Mouse (Mus musculus) ZHBTc4 (cell line): ENCODE measurements around the gene Tcf25.

ENCODE experiments used
- DNase-seq: peaks from one replicate; pipeline ENCODE4 v3.0.0-alpha.2; 2011; ENCODE audit warnings: low read depth, low spot score

Tcf25 gene

DNA sequence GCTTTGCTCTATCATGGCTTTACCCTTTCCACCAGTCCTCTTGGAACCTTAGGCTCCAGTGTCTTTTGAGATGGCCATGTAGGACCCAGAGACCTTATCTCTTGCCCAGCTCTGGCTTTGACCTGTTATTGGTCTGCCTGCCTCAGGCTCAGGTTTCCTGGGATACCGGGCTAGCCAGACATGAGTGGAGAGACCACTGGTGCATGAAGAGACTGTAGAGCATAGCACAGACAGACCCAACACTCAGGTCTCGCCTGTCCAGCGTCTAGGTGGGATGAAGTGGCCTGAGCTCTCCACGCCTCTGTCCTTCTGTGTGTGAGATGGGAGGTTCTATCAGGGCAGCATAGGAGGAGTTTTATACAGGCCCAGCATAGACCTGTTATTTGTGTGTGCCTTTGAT lies 24.5 kb upstream of the Tcf25 start:
- no peak for DNase-seq

DNA sequence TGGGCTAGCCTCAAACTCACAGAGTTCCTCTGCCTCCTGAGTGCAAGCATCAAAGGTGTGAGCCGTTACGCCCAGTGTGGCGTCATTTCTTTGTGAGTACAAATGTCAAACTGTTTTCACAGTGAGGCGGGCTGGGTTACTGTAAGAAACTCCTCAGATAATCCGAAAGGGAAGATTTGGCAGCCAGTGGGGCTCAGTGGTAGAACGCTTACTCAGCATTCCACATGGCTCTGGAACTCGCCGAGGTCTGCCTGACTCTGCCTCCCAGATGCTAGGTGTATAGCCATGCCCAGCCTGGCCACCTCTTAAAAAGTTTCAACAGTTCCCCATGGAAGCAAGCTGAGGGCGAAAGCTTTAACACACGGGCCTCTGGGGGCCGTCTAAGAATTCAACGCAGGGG lies 21.4 kb upstream of the Tcf25 start:
- no peak for DNase-seq

DNA sequence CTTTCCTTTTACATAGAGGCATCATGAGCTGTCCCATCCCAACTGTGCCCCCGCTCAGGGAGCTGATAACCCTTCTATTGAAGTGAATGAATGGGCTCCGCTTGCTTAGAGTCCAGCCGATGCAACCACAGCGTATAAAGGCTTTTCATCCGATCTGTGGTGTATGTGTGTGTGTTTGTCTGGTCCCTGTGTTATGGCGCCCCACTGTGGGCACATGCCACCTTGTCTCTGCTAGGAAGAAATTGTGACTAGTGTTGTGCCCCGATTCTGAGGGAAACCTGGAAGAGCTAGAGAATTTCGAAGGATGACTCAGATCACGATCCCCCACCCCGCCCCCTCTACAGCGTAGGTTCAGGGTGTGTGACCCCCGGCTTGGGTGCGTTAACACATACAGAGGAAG lies 20.8 kb upstream of the Tcf25 start:
- DNase-seq, result peak; percentile 64

DNA sequence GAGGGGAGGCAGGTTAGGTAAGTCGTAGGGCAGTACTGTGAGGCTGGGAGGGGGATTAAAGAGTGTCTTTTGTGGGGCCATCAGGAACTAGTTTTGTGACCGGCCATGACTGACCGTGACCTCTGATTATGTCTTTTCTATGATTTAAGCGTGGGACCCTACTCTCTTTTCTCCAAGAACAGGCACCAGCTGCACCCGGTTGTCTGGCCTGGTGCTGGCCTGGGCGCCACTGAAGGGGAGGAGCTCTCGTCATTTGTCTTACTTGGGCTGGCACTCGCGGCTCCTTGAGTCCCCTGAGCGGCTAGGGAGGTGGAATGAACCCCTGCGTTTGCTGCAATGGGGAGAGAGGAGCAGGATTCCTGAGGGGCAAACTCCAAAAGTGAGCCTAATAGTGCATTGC lies 20.3 kb upstream of the Tcf25 start:
- DNase-seq, result no peak

DNA sequence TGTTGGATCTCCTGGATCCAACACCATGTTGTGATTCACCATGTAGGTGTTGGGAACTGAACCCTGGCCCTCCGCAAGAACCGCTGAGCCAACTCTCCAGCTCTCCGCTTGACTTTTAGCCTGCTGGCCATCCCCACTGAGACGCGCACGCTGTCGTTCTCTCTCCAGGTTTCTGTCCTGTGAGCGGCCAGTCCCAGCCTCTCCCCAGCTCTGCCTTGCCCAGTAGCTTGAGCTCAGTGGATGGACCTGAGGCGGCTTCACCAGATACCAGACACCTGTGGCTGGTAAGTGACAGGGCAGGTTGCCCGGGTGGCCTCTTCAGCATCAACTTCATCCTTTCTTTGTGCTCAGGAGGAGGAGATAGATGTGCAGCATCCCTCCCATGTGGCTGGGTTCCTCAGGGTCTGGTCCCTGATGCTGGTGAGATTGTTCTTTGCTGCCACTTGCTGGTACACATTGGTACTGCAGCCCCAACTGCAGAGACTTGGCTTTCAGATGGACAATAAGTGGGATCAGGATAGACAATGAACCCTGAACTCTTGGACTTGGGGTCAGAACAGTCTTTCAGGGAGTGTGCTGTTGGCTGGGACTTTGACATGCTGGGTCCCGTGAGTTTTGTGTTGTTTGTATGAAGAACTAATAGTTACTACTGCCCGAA lies 12.3 kb upstream of the Tcf25 start:
- peak; percentile 68 for DNase-seq

DNA sequence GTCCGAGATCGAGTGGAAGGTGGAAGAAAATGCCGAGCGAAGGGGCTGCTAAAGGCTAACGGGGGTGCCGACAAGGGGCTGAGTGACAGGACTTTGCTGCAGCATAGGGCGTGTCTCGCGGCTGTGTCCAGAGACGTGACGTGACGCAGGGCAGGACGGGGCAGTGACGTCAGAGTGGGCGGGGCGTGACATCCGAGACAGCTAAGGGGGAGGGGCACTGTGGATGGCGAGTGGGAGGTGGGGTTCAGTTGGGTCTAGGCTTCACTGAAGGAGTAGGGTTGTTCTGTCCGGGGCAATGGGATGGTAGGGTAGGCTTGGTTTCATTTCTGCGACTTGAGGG lies 656 bp downstream of the Tcf25 start:
- peak; percentile 96 for DNase-seq

DNA sequence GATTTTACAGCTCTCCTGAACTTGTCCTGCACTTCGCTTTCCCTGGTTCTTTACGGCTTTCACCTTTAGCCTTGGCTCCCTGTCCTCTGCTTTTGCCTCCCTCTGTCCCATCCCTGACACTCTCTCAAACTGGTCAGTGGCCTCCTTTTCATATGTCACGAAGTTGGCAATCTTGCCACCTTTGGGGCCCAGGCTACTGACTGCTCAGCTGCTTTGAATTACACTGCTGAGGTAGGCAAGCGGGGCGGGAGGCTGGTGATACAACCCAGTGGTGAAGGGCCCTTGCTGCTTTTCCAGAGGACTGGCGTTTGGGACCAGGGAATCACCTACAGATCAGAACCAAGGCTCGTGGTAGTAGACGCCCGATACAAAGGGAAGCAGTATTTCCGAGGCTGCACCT lies 2.1 kb downstream of the Tcf25 start:
- no peak for DNase-seq

DNA sequence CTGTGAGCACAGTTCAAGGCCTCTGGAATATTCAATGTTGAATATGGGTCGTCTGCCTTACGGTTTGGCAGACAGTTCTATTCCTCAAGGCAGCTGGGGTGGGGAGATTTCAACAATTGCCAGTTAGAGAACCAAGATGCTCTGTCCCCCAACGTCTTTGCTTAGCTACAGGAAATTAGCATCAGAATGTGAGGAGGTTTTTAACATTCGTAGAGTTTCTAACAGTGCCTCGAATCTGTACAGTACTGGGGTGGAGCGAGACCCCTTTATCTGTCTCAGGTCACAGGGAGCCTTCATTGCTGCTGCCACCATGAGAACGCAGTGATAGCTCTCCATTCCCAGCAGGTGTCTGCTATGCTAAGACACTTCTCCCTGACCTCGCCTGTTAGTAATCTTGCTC lies 2.6 kb downstream of the Tcf25 start:
- peak; percentile 29 for DNase-seq

DNA sequence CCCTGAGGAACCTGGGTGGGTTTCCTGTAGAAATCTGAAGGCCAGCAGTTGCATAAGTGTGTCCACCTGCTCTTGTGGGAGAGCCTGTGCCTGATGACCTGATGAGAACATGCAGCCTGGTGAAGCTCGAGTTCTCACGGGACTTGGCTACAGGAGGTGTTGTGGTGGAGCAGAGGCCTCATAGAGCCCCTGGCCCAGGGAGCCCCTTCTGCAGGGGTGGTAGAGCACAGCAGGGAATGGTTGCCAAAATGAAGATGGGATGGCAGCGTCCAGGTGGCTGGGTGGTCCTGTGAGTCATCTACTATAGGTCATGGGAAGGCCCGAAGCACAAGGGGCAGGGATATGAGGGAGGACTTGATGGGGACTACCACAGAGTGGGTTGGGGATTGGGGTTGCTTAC lies 8.2 kb downstream of the Tcf25 start:
- DNase-seq, result no peak

DNA sequence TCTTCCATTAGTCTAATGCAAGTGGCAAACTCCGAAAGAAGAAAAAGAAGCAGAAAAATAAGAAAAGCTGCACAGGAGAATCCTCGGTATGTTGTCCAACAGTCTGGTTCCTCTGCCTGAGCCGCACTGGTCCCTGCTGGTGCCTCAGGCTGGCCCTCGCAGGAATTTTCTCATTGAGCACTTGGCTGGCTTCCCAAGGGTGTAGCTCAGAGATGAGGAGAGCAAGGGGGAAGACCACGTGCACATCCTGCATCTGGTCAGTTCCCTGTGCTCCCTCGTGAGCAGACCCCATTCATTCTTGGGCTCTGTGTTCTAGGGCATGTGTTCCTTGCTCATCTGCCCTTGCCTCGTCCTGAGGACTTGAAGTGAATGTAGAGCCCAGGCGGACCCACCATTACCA lies 9.0 kb downstream of the Tcf25 start:
- DNase-seq, result no peak

DNA sequence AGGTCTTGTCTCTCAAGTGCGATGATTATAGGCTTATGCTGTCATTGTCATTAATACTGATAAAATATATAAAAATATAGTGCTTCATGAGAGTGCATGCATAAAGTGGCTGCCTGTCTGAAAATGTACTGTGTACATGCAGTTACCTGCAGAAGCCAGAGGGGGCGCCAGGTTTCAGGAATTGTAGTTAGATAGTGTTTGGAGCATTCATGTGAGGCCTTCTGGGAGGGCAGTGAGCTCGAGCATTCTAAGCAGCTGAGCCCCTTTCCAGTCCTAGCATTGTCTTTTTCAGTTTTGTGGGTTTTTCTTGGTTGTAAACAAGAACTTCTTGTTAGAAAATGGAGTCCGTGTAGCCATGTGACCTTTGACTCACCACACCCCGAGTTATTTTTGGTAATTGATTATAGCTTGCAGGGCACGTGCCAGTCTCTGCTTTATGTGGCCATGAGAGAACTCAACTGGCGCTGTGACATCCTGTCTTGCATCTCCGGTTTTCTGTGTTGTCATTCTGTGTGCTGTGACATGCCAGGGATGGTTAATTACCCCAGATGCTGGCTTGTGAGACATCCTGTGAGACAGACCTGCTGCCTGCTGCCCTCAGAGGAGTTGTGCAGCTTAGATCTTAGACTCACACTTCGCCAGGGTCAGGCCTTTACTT lies 11.5 kb downstream of the Tcf25 start:
- peak; percentile 71 for DNase-seq

DNA sequence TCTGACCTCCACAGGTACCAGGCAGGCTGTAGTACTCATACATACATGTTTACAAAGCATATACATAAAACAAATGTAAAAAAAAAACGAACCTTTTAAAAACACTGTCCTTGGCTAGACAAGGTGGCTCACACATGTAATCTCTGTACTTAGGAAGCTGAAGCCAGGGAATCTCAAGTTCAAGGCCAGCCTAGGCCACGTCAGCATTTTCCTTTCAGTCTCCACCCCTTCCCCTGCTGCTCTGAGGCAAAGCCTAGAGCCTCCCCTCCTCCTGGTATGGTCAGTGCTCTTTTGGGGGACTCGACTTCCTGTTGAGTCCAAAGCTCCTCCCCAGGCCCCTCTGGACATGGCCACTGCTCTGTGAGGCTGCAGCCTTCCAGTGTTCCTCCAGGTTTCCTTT lies 13.5 kb downstream of the Tcf25 start:
- no peak for DNase-seq

DNA sequence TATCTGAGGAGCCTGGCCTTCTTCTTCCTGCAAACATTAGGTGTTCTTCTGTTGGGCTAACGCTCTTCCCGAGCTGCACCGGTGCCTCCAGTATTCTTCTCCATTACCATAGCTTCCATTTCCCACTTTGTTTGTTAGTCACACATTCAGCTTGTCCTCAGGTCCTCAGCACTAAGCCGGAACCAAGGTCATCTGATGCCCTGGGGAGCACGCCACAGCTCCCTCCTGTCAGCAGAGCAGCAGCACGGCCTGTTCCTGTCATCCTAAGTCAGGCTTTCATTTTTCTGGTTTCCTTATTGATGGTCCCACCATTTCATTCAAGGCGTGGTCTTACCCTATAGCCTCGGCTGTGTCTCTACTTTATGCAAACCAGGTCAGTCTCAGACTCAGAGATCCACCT lies 14.2 kb downstream of the Tcf25 start:
- DNase-seq, result no peak

DNA sequence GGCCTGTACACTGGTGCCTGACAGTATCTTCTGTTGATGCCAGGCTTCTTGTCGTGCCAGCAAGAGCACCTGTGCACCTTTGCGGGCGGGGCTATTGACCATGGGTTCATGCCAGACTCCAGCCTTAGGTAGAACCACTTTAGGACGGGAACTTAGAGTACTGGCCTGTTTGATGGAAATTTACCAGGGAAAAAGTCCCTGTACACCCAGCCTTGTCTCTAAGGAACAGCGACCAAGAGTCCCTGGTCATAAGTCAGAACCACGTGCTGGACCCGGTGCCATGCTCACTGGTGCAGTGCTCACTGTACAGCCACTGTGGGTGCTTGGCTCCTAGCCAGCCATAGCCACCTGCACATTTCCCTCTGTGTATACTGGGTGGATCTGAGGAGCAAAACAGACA lies 15.5 kb downstream of the Tcf25 start:
- no peak for DNase-seq

DNA sequence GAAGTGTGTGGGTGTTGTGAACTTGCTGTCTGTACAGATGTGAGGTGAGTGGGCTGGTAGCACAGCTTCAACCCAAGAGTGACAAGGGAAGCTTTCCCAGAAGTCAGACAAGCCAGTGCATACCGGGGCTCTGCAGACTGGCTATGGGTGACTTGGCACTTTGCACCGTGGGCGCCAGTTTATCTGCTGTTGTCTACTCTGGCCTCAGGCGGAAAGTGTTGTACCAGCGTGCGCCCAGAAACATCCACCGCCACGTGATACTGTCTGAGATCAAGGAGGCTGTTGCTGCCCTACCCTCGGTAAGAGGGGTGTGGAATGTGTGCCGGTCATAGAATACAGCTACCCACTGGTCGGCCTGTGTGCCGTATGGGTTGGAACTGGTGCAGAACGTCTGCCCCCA lies 24.8 kb downstream of the Tcf25 start:
- DNase-seq, result no peak

DNA sequence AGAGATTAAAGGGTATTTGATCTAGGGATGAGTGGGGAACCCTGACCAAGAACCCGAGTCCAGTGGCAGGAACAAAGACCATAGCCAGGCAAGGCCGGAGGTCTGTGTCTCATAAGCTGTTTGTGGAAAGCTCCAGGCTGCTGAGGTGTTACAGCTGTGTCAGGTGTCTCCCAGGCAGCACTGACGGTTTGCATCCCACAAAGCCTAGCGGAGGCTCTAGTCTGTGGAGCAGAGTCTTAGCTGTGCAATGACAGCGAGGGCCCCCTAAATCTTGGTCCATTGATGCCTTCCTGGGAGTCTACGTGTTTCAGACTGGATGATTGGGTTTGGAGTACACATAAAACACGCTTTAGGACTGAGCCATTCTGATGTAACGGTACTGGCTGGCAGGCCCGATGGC lies 28.4 kb downstream of the Tcf25 start:
- DNase-seq, result no peak

DNA sequence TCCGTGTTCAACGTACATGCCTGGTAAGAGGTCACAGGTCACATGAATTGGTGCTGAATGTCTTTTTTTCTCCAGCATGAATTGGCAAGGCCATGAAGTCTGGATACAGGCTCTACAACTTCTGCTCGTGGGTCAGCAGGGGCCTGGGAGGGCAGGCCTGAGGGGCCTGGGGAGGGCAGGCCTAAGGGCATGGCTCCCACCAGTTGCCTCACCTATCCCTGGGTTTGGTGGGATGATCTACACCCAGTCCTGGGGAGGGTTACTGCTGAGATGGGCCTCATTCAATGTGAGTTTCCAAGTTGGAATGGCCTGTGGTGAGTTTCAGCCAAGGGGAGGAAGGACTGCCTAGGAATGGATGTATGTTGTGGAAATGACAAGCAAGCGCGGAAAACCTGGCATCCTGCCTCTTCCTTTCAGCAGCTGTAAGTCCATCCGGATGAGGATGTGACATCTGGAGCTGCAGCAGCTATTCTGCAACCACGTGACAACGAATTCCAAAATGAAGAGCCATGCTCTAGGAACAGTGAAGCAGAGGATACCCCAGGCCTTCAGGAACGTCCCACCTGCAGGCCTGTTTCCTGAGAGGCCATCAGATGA lies 29.3 kb downstream of the Tcf25 start:
- DNase-seq, result no peak

DNA sequence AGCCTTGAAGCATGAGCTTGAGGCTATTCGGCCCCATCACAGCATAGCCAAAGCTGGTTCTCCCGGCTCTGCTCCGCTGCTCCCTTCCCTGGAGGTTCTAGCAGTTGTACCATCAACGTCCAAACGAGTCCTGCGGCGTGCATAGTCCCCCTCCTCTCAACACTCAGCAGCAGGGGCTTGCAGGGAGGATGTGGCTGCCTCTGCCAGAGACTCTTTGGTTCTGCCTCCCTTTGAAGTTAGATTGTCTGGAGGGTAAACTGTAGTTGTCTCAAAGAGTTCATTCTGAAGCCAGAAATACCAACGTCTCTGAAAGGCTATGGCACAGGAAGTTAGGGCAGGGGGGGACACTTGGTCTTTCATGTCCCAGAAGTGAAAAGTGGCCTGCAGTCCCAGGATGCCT lies 31.0 kb downstream of the Tcf25 start:
- no peak for DNase-seq

DNA sequence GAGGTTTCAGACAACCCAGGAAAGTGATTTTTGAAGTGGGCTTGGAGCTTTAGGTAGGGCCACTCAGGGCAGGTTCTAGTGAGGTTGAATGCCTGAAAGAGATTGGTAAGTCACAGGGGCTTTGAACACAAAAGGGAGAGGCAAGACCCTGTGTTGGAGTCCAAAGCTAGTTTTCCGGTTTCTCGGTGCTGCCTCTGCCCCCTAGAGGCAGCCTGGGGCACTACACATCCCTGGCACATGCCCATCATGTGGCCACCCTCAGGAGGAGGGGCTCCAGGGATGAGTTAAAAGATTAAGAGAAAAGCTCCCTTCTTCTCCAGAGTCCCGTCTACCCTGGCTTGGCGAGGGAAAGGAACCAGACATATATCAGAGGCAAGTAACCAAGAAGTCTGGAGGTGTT lies 33.2 kb downstream of the Tcf25 start, which contains the start of gene Mc1r:
Gene Mc1r, plus strand, starts transcription at position 322 of the 400 bp plus-strand sequence.
- DNase-seq, result peak; percentile 87

DNA sequence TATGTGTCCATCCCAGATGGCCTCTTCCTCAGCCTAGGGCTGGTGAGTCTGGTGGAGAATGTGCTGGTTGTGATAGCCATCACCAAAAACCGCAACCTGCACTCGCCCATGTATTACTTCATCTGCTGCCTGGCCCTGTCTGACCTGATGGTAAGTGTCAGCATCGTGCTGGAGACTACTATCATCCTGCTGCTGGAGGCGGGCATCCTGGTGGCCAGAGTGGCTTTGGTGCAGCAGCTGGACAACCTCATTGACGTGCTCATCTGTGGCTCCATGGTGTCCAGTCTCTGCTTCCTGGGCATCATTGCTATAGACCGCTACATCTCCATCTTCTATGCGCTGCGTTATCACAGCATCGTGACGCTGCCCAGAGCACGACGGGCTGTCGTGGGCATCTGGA lies 34.1 kb downstream of the Tcf25 start:
- no peak for DNase-seq

DNA sequence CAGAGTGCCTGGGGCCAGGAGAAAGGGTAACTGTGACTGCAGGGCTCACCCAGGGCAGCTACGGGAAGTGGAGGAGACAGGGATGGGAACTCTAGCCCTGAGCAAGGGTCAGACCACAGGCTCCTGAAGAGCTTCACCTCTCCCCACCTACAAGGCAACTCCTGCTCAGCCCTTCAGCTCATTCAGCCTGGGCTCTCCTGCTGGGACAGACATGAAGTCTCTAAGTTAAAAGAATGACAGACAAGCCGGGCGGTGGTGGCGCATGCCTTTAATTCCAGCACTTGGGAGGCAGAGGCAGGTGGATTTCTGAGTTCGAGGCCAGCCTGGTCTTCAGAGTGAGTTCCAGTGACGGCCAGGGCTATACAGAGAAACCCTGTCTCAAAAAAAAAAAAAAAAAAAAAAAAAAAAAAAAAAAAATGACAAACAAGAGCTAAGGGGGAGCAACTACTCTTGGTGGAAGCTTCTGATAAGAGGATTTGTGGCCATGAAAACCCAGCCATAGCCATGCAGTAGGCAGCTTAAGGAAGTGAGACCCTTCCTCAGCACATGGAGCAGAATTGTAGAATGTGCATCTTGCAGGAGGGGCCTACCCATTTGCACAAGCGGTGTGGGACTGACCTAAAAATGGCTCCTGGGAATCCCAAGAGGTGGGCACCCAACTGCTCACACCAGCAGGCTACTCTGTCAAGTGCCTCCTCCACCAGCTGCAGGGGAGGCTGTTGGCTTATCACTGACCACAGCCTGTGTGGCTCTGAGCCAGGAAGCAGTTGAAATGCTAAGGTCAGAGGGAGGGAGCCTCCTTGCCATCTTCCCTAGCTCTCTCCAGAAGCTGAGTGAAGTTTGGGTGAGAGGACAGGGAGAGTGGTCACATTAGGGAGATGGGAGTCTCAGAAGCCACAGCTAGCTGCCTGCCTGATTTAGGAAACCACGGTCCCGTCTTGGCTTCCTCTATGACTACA lies 35.3 kb downstream of the Tcf25 start:
- DNase-seq, result peak; percentile 37

DNA sequence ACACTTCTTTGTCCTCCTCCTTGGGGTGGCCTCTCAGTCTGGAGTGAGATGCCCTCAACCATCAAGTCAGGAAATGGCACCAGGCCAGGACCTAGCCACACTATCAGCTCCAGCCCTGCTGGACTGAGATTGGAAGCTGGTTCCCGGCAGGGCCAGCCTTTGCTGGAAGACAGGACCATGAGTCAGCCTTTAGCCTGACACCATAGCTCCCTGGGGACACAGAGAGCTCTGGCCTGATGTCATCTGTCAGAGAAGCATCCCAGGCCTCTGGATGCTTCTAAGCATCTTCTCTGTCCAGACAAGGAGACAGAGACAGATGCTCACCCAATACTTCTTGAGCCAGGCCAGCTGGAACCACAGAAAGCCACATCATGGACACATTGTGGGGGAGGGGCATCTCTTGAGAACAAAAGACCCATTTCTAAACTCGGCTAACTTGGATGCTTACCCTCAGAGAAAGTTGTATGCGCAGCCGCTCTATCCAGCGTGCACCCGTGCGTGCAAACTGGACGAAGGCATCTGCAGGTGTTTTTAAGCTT lies 36.6 kb downstream of the Tcf25 start:
- DNase-seq, result peak; percentile 1
